Mouse (Mus musculus) heart, adult 2 months (tissue): ENCODE measurements around the gene Gm27027. TPM values are rescaled to one million over a fixed set of nuclear protein-coding genes. Genes with fewer than 3 reads are reported as not detected.

Source experiments
- DNase-seq, 2 experiments: peaks; one replicate each; pipeline ENCODE4 v3.0.0; 2021
- H3K27ac ChIP-seq: fragments of 200-600 bp; 2 replicates; pipeline ENCODE4 v1.8.1; 2022
- H3K27me3 ChIP-seq: fragments of 200-500 bp; 2 replicates; pipeline ENCODE4 v1.6.1; 2012; ENCODE audit warnings: mild to moderate bottlenecking, low read length, inconsistent platforms, mixed read lengths; ENCODE audit not compliant: control insufficient read depth, insufficient read depth
- H3K36me3 ChIP-seq: fragments of 200-500 bp; 2 replicates; pipeline ENCODE4 v1.6.1; 2012; ENCODE audit warnings: low read length, inconsistent platforms; ENCODE audit not compliant: control insufficient read depth, insufficient read depth
- H3K4me1 ChIP-seq: fragments of 200-500 bp; 2 replicates; pipeline ENCODE4 v1.6.1; 2011; ENCODE audit warnings: low read length; ENCODE audit not compliant: control insufficient read depth, insufficient read depth
- H3K4me3 ChIP-seq: fragments of 200-600 bp; 2 replicates; pipeline ENCODE4 v1.8.1; 2022
- H3K79me2 ChIP-seq: fragments of 200-500 bp; replicated peaks from 2 replicates; pipeline ENCODE4 v1.6.1; 2012; ENCODE audit warnings: mild to moderate bottlenecking, inconsistent platforms, low read length, moderate library complexity, mixed read lengths; ENCODE audit not compliant: control insufficient read depth, insufficient read depth
- H3K9ac ChIP-seq: fragments of 200-500 bp; 2 replicates; pipeline ENCODE4 v1.6.1; 2012; ENCODE audit warnings: low read depth, mild to moderate bottlenecking, control low read depth, inconsistent platforms, low read length, mixed read lengths
- CTCF ChIP-seq: fragments of 200-600 bp; IDR thresholded peaks from 2 replicates; pipeline ENCODE4 v1.8.1; 2022; ENCODE audit warnings: antibody characterized with exemption, mild to moderate bottlenecking, moderate library complexity
- EP300 ChIP-seq: fragments of 200-500 bp; IDR thresholded peaks from 2 replicates; pipeline ENCODE4 v1.6.1; 2011; ENCODE audit warnings: low read depth, low read length, control low read depth; ENCODE audit not compliant: insufficient read depth
- POLR2A ChIP-seq: fragments of 200-500 bp; IDR thresholded peaks from 2 replicates; pipeline ENCODE4 v1.6.1; 2011; ENCODE audit warnings: mild to moderate bottlenecking, low read depth, low read length, control low read depth; ENCODE audit not compliant: insufficient read depth
- WGBS: fragments of 180-500 bp; shearing (Covaris S2); methylation state at CpG from one replicate; pipeline ENCODE4 v1.1.7; 2018; 5-methylcytosine and 5-hydroxymethylcytosine counted together
- intact Hi-C: fragments of 180-260 bp; cut with DNase I; formaldehyde crosslinking; loops from one replicate; pipeline ENCODE4 v1.15.1; 2025
- polyA plus RNA-seq: library from polyadenylated mRNA; depleted of rRNA; stranded (reverse); fragments of >200 nt; gene quantifications from 2 replicates; pipeline ENCODE4 v1.2.3, GENCODE M21; 2012
- total RNA-seq, 2 experiments: library from RNA; stranded (reverse); gene quantifications; 2 replicates each; pipeline ENCODE4 v1.2.3; 2021

The Gm27027 gene
- total and polyA plus RNA-seq, 3 experiments, result not detected

DNA sequence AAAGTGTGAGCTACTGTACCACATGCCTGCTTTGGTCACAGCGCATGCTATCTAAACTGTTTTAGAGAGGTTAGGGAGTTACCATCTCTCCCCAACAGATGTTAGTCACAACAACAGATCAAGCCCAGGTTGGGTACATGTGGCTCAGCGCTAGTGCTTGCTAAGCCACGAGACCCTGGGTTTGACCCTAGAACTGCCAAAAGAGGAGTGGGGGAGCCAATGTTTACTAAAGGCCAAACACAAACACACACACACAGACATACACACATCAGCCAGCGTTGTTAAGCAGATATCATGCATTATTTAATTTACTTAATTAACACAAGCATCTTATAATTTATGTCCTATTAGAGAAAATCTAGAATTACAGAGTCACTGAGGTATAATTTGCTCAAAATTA, 5.8 kb upstream of the Gm27027 start:
- Histone ChIP-seq H3K4me3 (no peak overlapping the region), H3K79me2 (no peaks in the 10 kb centered on the region), H3K27ac (no peak overlapping the region), H3K4me1 (0 out of 2 replicates have a peak, but pooled peaks cover 2% of the 10 kb centered on the region), H3K9ac (no peak overlapping the region), H3K27me3 (no peaks in the 10 kb centered on the region), H3K36me3 (peaks cover 2% of the 10 kb centered on the region)
- WGBS, result 76% methylated on average over 4 of the region's 4 CpGs
- TF ChIP-seq CTCF, result no peak
- TF ChIP-seq EP300, result no peak
- TF ChIP-seq POLR2A, result no peak
- no peak for DNase-seq
- intact Hi-C loops, result loop anchor here (1.0 to 2.0 kb wide), 2 partner anchors 45 to 131 kb away; partner anchors contain the start of gene Gm13889

GRCm38 (mm10) chr2:94001411-94001810, 5.3 kb upstream of the Gm27027 start:
- Histone ChIP-seq H3K4me1 (0 out of 2 replicates have a peak, but pooled peaks cover 2% of the 10 kb centered on the region), H3K27me3 (no peaks in the 10 kb centered on the region), H3K9ac (no peak overlapping the region), H3K36me3 (peaks cover 2% of the 10 kb centered on the region; the same call in 1 of the 2 replicates), H3K79me2 (no peaks in the 10 kb centered on the region), H3K4me3 (no peak overlapping the region), H3K27ac (no peak overlapping the region)
- WGBS, result 60% methylated on average over 6 of the region's 6 CpGs
- no peak for DNase-seq
- intact Hi-C loops, result no loop called here
- TF ChIP-seq EP300 (no peak), CTCF (no peak), POLR2A (no peak)

- no peaks in the 10 kb centered on the region for H3K27me3 ChIP-seq
- no peak for DNase-seq
- no peak overlapping the region for H3K9ac ChIP-seq
- no peaks in the 10 kb centered on the region for H3K79me2 ChIP-seq
- TF ChIP-seq EP300, result no peak
- TF ChIP-seq CTCF, result no peak
- no peak for TF ChIP-seq POLR2A
- peaks cover 23% of the 10 kb centered on the region for H3K36me3 ChIP-seq
- 33% methylated on average over 3 of the region's 3 CpGs for WGBS
- H3K27ac ChIP-seq, result peak overlapping the region; percentile 43
- intact Hi-C loops, result no loop called here
- peaks cover 4% of the 10 kb centered on the region; the same call in 1 of the 2 replicates for H3K4me1 ChIP-seq
- H3K4me3 ChIP-seq, result no peak overlapping the region
Observed at GRCm38 (mm10) chr2:93992810-93993209, 3.3 kb downstream of the Gm27027 start.

- no peak for TF ChIP-seq CTCF
- TF ChIP-seq POLR2A, result no peak
- TF ChIP-seq EP300, result no peak
- peaks cover 23% of the 10 kb centered on the region for H3K36me3 ChIP-seq
- H3K79me2 ChIP-seq, result no peaks in the 10 kb centered on the region
- peaks cover 4% of the 10 kb centered on the region; the same call in 1 of the 2 replicates for H3K4me1 ChIP-seq
- no peaks in the 10 kb centered on the region for H3K27me3 ChIP-seq
- intact Hi-C loops, result no loop called here
- DNase-seq, result peak in 1 of 2 experiments; percentile 23
- H3K27ac ChIP-seq, result peak overlapping the region; percentile 43
- no peak overlapping the region for H3K4me3 ChIP-seq
- H3K9ac ChIP-seq, result no peak overlapping the region
- 28% methylated on average over 5 of the region's 5 CpGs for WGBS
Observed at GRCm38 (mm10) chr2:93992259-93992658, 3.9 kb downstream of the Gm27027 start.

- H3K36me3 ChIP-seq, result peaks cover 23% of the 10 kb centered on the region
- peaks cover 4% of the 10 kb centered on the region; the same call in 1 of the 2 replicates for H3K4me1 ChIP-seq
- H3K9ac ChIP-seq, result no peak overlapping the region
- no peaks in the 10 kb centered on the region for H3K79me2 ChIP-seq
- no peak for TF ChIP-seq POLR2A
- no peak for TF ChIP-seq CTCF
- no peak for TF ChIP-seq EP300
- no peak for DNase-seq
- no peak overlapping the region for H3K27ac ChIP-seq
- no peaks in the 10 kb centered on the region for H3K27me3 ChIP-seq
- no peak overlapping the region for H3K4me3 ChIP-seq
- WGBS, result 35% methylated on average over 3 of the region's 3 CpGs
- intact Hi-C loops, result no loop called here
Observed at GRCm38 (mm10) chr2:93991336-93991735, 4.8 kb downstream of the Gm27027 start.

DNA sequence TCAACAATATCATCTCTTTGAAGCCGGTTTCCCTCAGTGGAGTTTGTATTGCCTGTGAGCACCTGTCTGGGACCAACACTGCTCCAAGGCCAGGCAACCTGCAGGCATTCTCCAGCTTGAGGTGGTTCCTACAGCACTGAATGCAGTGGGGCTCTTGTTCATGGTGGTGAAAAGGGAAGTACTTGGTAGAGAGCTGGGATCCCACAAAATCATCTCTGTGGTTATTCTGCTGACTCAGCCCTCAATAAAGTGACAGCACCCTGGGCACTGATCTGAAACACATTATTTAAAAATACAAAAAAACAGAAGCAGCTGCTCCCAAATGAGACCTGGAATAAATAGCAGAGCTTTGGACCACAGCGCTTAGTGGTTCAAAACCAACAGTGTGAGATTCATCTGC, 7.7 kb downstream of the Gm27027 start:
- peaks cover 17% of the 10 kb centered on the region for H3K36me3 ChIP-seq
- no peak for DNase-seq

More for the DNA sequence above, 7.7 kb downstream of the Gm27027 start:
- WGBS, result 92% methylated on average over 2 of the region's 2 CpGs
- intact Hi-C loops, result no loop called here
- H3K79me2 ChIP-seq, result no peaks in the 10 kb centered on the region
- H3K9ac ChIP-seq, result no peak overlapping the region
- H3K27me3 ChIP-seq, result no peaks in the 10 kb centered on the region
- peaks cover 4% of the 10 kb centered on the region; the same call in 1 of the 2 replicates for H3K4me1 ChIP-seq
- no peak overlapping the region for H3K27ac ChIP-seq
- no peak overlapping the region for H3K4me3 ChIP-seq
- TF ChIP-seq EP300 (no peak), CTCF (no peak), POLR2A (no peak)
